Mouse (Mus musculus): ENCODE measurements around the gene Chst10.

- TF ChIP-seq GATA1 (IDR thresholded peaks at IDR 0.05; ENCODE audit: borderline replicate concordance, low read length) = no peak
- TF ChIP-seq FLI1 (IDR thresholded peaks at IDR 0.05; ENCODE audit: low read length) = no peak
These were observed 73.0 kb downstream of the Chst10 start for GRCm38 (mm10) chr1:38824926-38825325.
